Mouse (Mus musculus): ENCODE measurements around the gene Med13l. TPM values are rescaled to one million over a fixed set of nuclear protein-coding genes. Genes with fewer than 3 reads are reported as not detected.

Gene Med13l
- polyA plus RNA-seq, 1 experiment = 7.3 TPM

- Histone ChIP-seq H3K36me3 (ENCODE audit: control insufficient read depth, insufficient read depth, low read length) (no peaks in the 10 kb centered on the region), H3K4me1 (ENCODE audit: control insufficient read depth, insufficient read depth, low read length) (no peaks in the 10 kb centered on the region; the same call in 1 of the 2 replicates), H3K27me3 (ENCODE audit: control insufficient read depth, insufficient read depth, low read length) (no peaks in the 10 kb centered on the region), H3K27ac (ENCODE audit: control insufficient read depth, insufficient read depth, low read depth, low read length) (no peak overlapping the region), H3K4me3 (ENCODE audit: control insufficient read depth, low read depth, low read length) (no peak overlapping the region)
- TF ChIP-seq POLR2A (IDR thresholded peaks at IDR 0.05; ENCODE audit: control insufficient read depth, low read depth, low read length) = no peak
Measured at GRCm38 (mm10) chr5:118576731-118577130, 16.3 kb downstream of the Med13l start.

GRCm38 (mm10) chr5:118585355-118585754 lies 24.9 kb downstream of the Med13l start:
- TF ChIP-seq CTCF (IDR thresholded peaks at IDR 0.05; ENCODE audit: control insufficient read depth, insufficient read depth, insufficient replicate concordance, low read depth, low read length) (no peak), POLR2A (IDR thresholded peaks at IDR 0.05; ENCODE audit: control insufficient read depth, low read depth, low read length) (no peak)
- Histone ChIP-seq H3K4me1 (ENCODE audit: control insufficient read depth, insufficient read depth, low read length) (no peaks in the 10 kb centered on the region), H3K27me3 (ENCODE audit: control insufficient read depth, insufficient read depth, low read length) (no peaks in the 10 kb centered on the region), H3K27ac (ENCODE audit: control insufficient read depth, insufficient read depth, low read depth, low read length) (no peak overlapping the region), H3K36me3 (ENCODE audit: control insufficient read depth, insufficient read depth, low read length) (no peaks in the 10 kb centered on the region), H3K4me3 (ENCODE audit: control insufficient read depth, low read depth, low read length) (no peak overlapping the region)

- no peaks in the 10 kb centered on the region for H3K4me1 ChIP-seq (ENCODE audit: control insufficient read depth, insufficient read depth, low read length)
- H3K36me3 ChIP-seq (ENCODE audit: control insufficient read depth, insufficient read depth, low read length) = no peaks in the 10 kb centered on the region
- TF ChIP-seq POLR2A (IDR thresholded peaks at IDR 0.05; ENCODE audit: control insufficient read depth, low read depth, low read length) (no peak), CTCF (IDR thresholded peaks at IDR 0.05; ENCODE audit: control insufficient read depth, insufficient read depth, insufficient replicate concordance, low read depth, low read length) (no peak)
- no peak overlapping the region for H3K4me3 ChIP-seq (ENCODE audit: control insufficient read depth, low read depth, low read length)
- no peak overlapping the region for H3K27ac ChIP-seq (ENCODE audit: control insufficient read depth, insufficient read depth, low read depth, low read length)
- H3K27me3 ChIP-seq (ENCODE audit: control insufficient read depth, insufficient read depth, low read length) = no peaks in the 10 kb centered on the region
Measured at GRCm38 (mm10) chr5:118586560-118586959, 26.1 kb downstream of the Med13l start.

- Histone ChIP-seq H3K36me3 (ENCODE audit: control insufficient read depth, insufficient read depth, low read length) (no peaks in the 10 kb centered on the region), H3K27ac (ENCODE audit: control insufficient read depth, insufficient read depth, low read depth, low read length) (no peak overlapping the region), H3K4me1 (ENCODE audit: control insufficient read depth, insufficient read depth, low read length) (no peaks in the 10 kb centered on the region; the same call in 1 of the 2 replicates)
Measured at GRCm38 (mm10) chr5:118588381-118588925, 28.0 kb downstream of the Med13l start.

GRCm38 (mm10) chr5:118589186-118589892 lies 28.9 kb downstream of the Med13l start:
- TF ChIP-seq POLR2A (IDR thresholded peaks at IDR 0.05; ENCODE audit: control insufficient read depth, low read depth, low read length) = no peak
- no peak for TF ChIP-seq CTCF (IDR thresholded peaks at IDR 0.05; ENCODE audit: control insufficient read depth, insufficient read depth, insufficient replicate concordance, low read depth, low read length)
- H3K27me3 ChIP-seq (ENCODE audit: control insufficient read depth, insufficient read depth, low read length) = no peaks in the 10 kb centered on the region
- H3K4me3 ChIP-seq (ENCODE audit: control insufficient read depth, low read depth, low read length) = no peak overlapping the region
- H3K4me1 ChIP-seq (ENCODE audit: control insufficient read depth, insufficient read depth, low read length) = no peaks in the 10 kb centered on the region; the same call in 1 of the 2 replicates
- H3K27ac ChIP-seq (ENCODE audit: control insufficient read depth, insufficient read depth, low read depth, low read length) = no peak overlapping the region
- no peaks in the 10 kb centered on the region for H3K36me3 ChIP-seq (ENCODE audit: control insufficient read depth, insufficient read depth, low read length)

More at GRCm38 (mm10) chr5:118588381-118588925, 28.0 kb downstream of the Med13l start:
- Histone ChIP-seq H3K27me3 (ENCODE audit: control insufficient read depth, insufficient read depth, low read length) (no peaks in the 10 kb centered on the region), H3K4me3 (ENCODE audit: control insufficient read depth, low read depth, low read length) (no peak overlapping the region)
- TF ChIP-seq POLR2A (IDR thresholded peaks at IDR 0.05; ENCODE audit: control insufficient read depth, low read depth, low read length) (no peak), CTCF (IDR thresholded peaks at IDR 0.05; ENCODE audit: control insufficient read depth, insufficient read depth, insufficient replicate concordance, low read depth, low read length) (no peak)

GRCm38 (mm10) chr5:118590868-118591267 lies 30.4 kb downstream of the Med13l start:
- Histone ChIP-seq H3K27me3 (ENCODE audit: control insufficient read depth, insufficient read depth, low read length) (no peaks in the 10 kb centered on the region), H3K36me3 (ENCODE audit: control insufficient read depth, insufficient read depth, low read length) (no peaks in the 10 kb centered on the region), H3K4me1 (ENCODE audit: control insufficient read depth, insufficient read depth, low read length) (no peaks in the 10 kb centered on the region; the same call in 1 of the 2 replicates), H3K4me3 (ENCODE audit: control insufficient read depth, low read depth, low read length) (no peak overlapping the region), H3K27ac (ENCODE audit: control insufficient read depth, insufficient read depth, low read depth, low read length) (no peak overlapping the region)
- TF ChIP-seq POLR2A (IDR thresholded peaks at IDR 0.05; ENCODE audit: control insufficient read depth, low read depth, low read length) = no peak
- TF ChIP-seq CTCF (IDR thresholded peaks at IDR 0.05; ENCODE audit: control insufficient read depth, insufficient read depth, insufficient replicate concordance, low read depth, low read length) = no peak

- Histone ChIP-seq H3K27me3 (ENCODE audit: control insufficient read depth, insufficient read depth, low read length) (no peaks in the 10 kb centered on the region), H3K4me1 (ENCODE audit: control insufficient read depth, insufficient read depth, low read length) (no peaks in the 10 kb centered on the region; the same call in 1 of the 2 replicates), H3K27ac (ENCODE audit: control insufficient read depth, insufficient read depth, low read depth, low read length) (no peak overlapping the region), H3K4me3 (ENCODE audit: control insufficient read depth, low read depth, low read length) (no peak overlapping the region), H3K36me3 (ENCODE audit: control insufficient read depth, insufficient read depth, low read length) (no peaks in the 10 kb centered on the region)
- TF ChIP-seq CTCF (IDR thresholded peaks at IDR 0.05; ENCODE audit: control insufficient read depth, insufficient read depth, insufficient replicate concordance, low read depth, low read length) = no peak
- TF ChIP-seq POLR2A (IDR thresholded peaks at IDR 0.05; ENCODE audit: control insufficient read depth, low read depth, low read length) = no peak
Measured at GRCm38 (mm10) chr5:118591826-118592499, 31.5 kb downstream of the Med13l start.

Data from testis, adult 2 months (tissue).